In the genomic region with DNA sequence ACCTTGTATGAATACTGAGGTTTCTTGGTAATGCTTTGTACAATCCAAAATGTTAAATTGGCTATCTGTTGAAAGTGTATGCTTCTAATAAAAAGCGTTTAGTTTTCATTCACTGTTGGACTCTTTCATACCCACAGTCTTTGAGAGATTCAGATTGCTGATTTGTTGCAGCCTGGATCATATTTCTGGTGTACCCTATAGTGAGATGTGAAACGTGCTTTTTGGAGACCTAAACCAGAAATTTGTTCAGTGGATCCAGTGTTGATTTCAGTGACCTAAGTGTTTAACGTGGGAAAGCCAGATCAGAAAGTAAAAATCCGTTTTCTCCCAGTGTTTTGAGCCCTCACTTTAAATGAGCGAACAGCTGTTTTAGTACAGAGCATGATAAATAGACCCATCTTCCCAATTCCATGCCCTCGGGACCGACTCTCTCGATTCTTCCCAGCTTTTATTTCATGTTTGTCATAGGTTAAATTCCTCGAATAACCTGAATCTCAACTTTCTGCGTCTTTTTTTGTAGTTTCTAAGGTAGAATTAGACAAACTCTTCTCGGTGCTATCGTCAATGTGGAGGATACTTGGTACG, we compare ENCODE assay signal across 1 mouse cellular context.
TF ChIP-seq lines count a peak whose summit lies in the region.

No protein-coding gene starts in this region.

TF ChIP-seq in MEL, 35 proteins besides CTCF, POLR2A, EP300 and RAD21 (continued from another document):
- TF ChIP-seq JUND (IDR thresholded peaks at IDR 0.05; ENCODE audit: low read depth, low read length) = no peak
- no peak for TF ChIP-seq MAZ (IDR thresholded peaks at IDR 0.05; ENCODE audit: low read depth, low read length)
- no peak for TF ChIP-seq POLR2AphosphoS2 (IDR thresholded peaks at IDR 0.05; ENCODE audit: low read length)
